9 mouse cellular contexts compared by ENCODE assay signal in genomic region chr5:125518640-125519039, GRCm38 (mm10). TPM values are rescaled to one million over a fixed set of nuclear protein-coding genes. Genes with fewer than 3 reads are reported as not detected.
DNase-seq lines count a peak whose midpoint lies in the region; ATAC-seq lines count a peak whose summit lies in the region.
"Had no signal": no experiment of that assay in that cellular context is flagged by ENCODE, and none has a peak within 500 bp of the region (broad histone marks: within the 10 kb centered on the region; RNA-seq: fewer than 3 reads in every experiment).

No protein-coding gene starts in this region.

- 0 out of 2 replicates have a peak, but pooled peaks have one; percentile 29 for ATAC-seq in granulocyte monocyte progenitor cell, adult 5-6 weeks (replicated peaks; ENCODE audit: poor library complexity, severe bottlenecking)

- peak; percentile 39 for DNase-seq in heart, postnatal 4 days
- no peak for DNase-seq in heart, adult 9 months (ENCODE audit: low spot score in 2 of 2)
- DNase-seq in right cerebral cortex, postnatal 4 days: peak; percentile 71
- DNase-seq in right cerebral cortex, postnatal 36 days (ENCODE audit: low spot score in 2 of 2): no peak
- DNase-seq in spleen, adult 12 weeks (ENCODE audit: low spot score): no peak
- DNase-seq in ovary, postnatal 10 days (ENCODE audit: low spot score): no peak
- DNase-seq in spleen, postnatal 36 days (ENCODE audit: low spot score in 2 of 2): no peak
- DNase-seq: right cerebral cortex, postnatal 25 days had no signal

RNA-seq across cellular contexts. Expression of gene Tmem132b, which starts 12.9 kb away (rescaled TPM):
- under 1 TPM in 1 of 2 experiments, not detected in 1; 0.19 TPM for total RNA-seq in heart, postnatal 4 days (2021)
- total RNA-seq in granulocyte monocyte progenitor cell, adult 5-6 weeks (2014; fragmentation: Nextera tagmentation): not detected in 2 replicates
- not detected in 2 replicates for total RNA-seq in granulocyte monocyte progenitor cell, adult 5-6 weeks (2017)

RNA-seq across cellular contexts. Expression of gene Aacs, which starts 43.0 kb away (rescaled TPM):
- total RNA-seq in heart, postnatal 4 days (2021): 1 to 10 TPM; 6.6 to 6.9 TPM
- 10.3 and 15.1 TPM in 2 replicates for total RNA-seq in granulocyte monocyte progenitor cell, adult 5-6 weeks (2014; fragmentation: Nextera tagmentation)
- 11.7 and 12.2 TPM in 2 replicates for total RNA-seq in granulocyte monocyte progenitor cell, adult 5-6 weeks (2017)

Comparison
In these comparisons a context has a peak if more than half of its experiments do, and no peak if none do; other contexts are left out.
1. DNase-seq: peak in heart, postnatal 4 days (single experiment) and right cerebral cortex, postnatal 4 days (single experiment); none in heart, adult 9 months (0 of 2), right cerebral cortex, postnatal 36 days (0 of 2), spleen, adult 12 weeks (single experiment), ovary, postnatal 10 days (single experiment) and spleen, postnatal 36 days (0 of 2).